Mouse (Mus musculus) limb, embryonic 12.5 days (tissue): ENCODE data around the gene Kcnip3. TPM values are rescaled to one million over a fixed set of nuclear protein-coding genes. Genes with fewer than 3 reads are reported as not detected.

Experiments used
- ATAC-seq: fragments of 200-750 bp; cut with Nextera tagmentation; 2 replicates; pipeline ENCODE4 v1.8.0; 2017; ENCODE audit warnings: low read depth, moderate TSS enrichment; ENCODE audit not compliant: insufficient number of reproducible peaks, insufficient read depth, low FRiP score, low TSS enrichment
- H3K27ac ChIP-seq: fragments of 300-500 bp; sonication (generic); 2 replicates; pipeline ENCODE4 v1.5.1; 2016; ENCODE audit warnings: mild to moderate bottlenecking, moderate library complexity
- H3K27me3 ChIP-seq: fragments of 300-500 bp; sonication (generic); 2 replicates; pipeline ENCODE4 v1.6.1; 2016; ENCODE audit warnings: mild to moderate bottlenecking, moderate library complexity
- H3K36me3 ChIP-seq: fragments of 300-500 bp; sonication (generic); 2 replicates; pipeline ENCODE4 v1.6.1; 2016; ENCODE audit warnings: mild to moderate bottlenecking, moderate library complexity
- H3K4me1 ChIP-seq: fragments of 300-500 bp; sonication (generic); replicated peaks from 2 replicates; pipeline ENCODE4 v1.6.1; 2016
- H3K4me2 ChIP-seq: fragments of 300-500 bp; sonication (generic); 2 replicates; pipeline ENCODE4 v1.6.1; 2016; ENCODE audit warnings: mild to moderate bottlenecking, moderate library complexity
- H3K4me3 ChIP-seq: fragments of 300-500 bp; sonication (generic); replicated peaks from 2 replicates; pipeline ENCODE4 v1.5.1; 2016; ENCODE audit warnings: mild to moderate bottlenecking
- H3K9ac ChIP-seq: fragments of 300-500 bp; sonication (generic); replicated peaks from 2 replicates; pipeline ENCODE4 v1.6.1; 2016; ENCODE audit warnings: mild to moderate bottlenecking, moderate library complexity
- H3K9me3 ChIP-seq: fragments of 300-500 bp; sonication (generic); 2 replicates; pipeline ENCODE4 v1.6.1; 2016; ENCODE audit warnings: mild to moderate bottlenecking, moderate library complexity
- WGBS: fragments of 180-500 bp; shearing (Covaris S2); methylation state at CpG from one replicate; pipeline ENCODE4 v1.1.7; 2016; 5-methylcytosine and 5-hydroxymethylcytosine counted together
- polyA plus RNA-seq: library from polyadenylated mRNA; unstranded; fragments of >200 nt; fragmentation: Nextera tagmentation; extraction: Ambion mirVana; gene quantifications from 2 replicates; pipeline ENCODE4 v1.2.1, GENCODE M21; 2016

Gene Kcnip3
- polyA plus RNA-seq: 1.0 and 1.4 TPM in 2 replicates

DNA sequence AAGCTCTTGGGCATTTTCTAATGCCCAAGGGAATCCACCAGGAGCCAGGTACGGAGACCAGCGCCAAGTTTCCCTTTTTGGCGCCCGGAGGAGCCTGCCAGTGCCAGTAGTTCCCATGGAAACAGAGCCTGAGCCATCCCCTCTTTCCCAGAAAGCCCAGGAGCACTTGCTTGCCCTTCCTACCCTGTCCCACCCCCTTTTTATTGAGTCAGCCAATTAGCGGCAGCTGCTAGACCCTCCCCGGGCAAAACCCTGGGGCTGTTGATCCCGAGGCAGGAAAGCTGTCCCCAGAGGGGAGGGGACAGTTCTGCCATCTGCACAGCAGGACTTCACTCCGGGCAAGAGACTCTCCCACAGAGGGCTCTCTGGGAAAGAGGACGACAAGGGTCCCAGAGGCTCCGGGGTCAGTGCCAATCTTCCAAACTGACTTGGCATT, at the start of gene Kcnip3:
TSS of gene Kcnip3 (minus strand) at position 89 of the 436 bp plus-strand sequence.
- Histone ChIP-seq H3K9me3 (no peaks in the 10 kb centered on the region), H3K4me3 (peak within 1 kb of the TSS; percentile 21), H3K27ac (no peak within 1 kb of the TSS), H3K27me3 (peaks cover 9% of the 10 kb centered on the region; the same call in 1 of the 2 replicates), H3K9ac (peak within 1 kb of the TSS; percentile 48; the same call in 1 of the 2 replicates), H3K4me1 (peaks cover 20% of the 10 kb centered on the region), H3K36me3 (no peaks in the 10 kb centered on the region), H3K4me2 (peak within 1 kb of the TSS; percentile 52)
- 1% methylated on average over 10 of the region's 10 CpGs for WGBS
- no peak; the same call in 1 of the 2 replicates for ATAC-seq

DNA sequence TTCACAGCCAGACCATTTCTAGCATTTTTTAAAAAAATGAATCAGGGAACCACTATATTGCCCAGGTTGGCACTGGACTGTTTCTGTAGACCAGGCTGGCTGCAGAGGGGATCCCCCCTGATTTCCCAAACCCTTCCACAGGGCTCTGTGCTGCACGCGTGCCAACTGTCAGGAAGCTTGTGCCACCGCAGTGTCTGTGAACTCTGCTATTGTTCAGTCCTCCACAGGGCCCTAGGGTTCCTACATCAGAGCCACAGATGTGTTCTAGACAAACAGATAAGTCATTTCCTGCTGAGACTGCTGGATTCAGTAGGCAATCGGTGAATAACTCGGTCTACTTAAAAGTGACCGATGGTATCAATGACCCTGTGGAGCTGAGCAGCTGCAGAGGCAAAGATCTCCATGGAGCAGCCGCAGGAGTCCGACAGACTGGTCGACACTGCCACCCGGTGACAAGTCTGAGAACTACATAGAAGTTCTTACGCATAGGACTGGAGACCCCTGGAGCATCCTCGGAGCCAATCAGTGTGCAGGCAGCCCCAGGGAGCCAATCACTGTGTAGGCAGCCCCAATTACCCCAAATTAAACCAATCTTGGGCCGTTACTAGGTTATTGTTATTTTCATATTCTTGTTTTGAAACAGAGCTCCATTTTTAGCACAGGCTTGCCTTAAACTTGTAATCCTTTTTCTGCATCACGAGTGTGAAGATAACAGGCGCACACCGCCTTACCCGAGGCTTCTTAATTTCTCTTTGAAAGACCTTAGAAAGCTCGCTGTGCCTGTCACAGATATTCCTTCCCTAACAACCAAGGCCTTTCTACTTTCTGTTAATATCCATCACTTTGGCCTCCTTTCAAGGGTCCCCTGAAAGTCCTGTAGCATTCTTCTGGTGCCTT, 37.4 kb upstream of the Kcnip3 start:
- Histone ChIP-seq H3K4me3 (peak overlapping the region; percentile 21; the same call in 1 of the 2 replicates), H3K4me2 (peak overlapping the region; percentile 46), H3K4me1 (no peaks in the 10 kb centered on the region), H3K36me3 (no peaks in the 10 kb centered on the region), H3K9ac (no peak overlapping the region), H3K27ac (no peak overlapping the region), H3K9me3 (no peaks in the 10 kb centered on the region), H3K27me3 (peaks cover 22% of the 10 kb centered on the region)
- ATAC-seq: peak; percentile 98
- 18% methylated on average over 18 of the region's 18 CpGs for WGBS

GRCm38 (mm10) chr2:127551078-127551477, 29.2 kb upstream of the Kcnip3 start:
- ATAC-seq: no peak
- 46% methylated on average over 5 of the region's 5 CpGs for WGBS
- H3K4me2 ChIP-seq: no peak overlapping the region

GRCm38 (mm10) chr2:127550446-127550845, 28.6 kb upstream of the Kcnip3 start:
- no peaks in the 10 kb centered on the region for H3K9me3 ChIP-seq
- H3K4me1 ChIP-seq: no peaks in the 10 kb centered on the region
- 85% methylated on average over 1 of the region's 1 CpGs for WGBS
- ATAC-seq: no peak
- no peak overlapping the region for H3K27ac ChIP-seq
- no peak overlapping the region for H3K9ac ChIP-seq
- no peaks in the 10 kb centered on the region for H3K36me3 ChIP-seq
- no peak overlapping the region for H3K4me3 ChIP-seq
- H3K27me3 ChIP-seq: peaks cover 5% of the 10 kb centered on the region; the same call in 1 of the 2 replicates
- H3K4me2 ChIP-seq: no peak overlapping the region

More at GRCm38 (mm10) chr2:127551078-127551477, 29.2 kb upstream of the Kcnip3 start:
- Histone ChIP-seq H3K9ac (no peak overlapping the region), H3K36me3 (no peaks in the 10 kb centered on the region), H3K4me3 (no peak overlapping the region), H3K27ac (no peak overlapping the region), H3K27me3 (0 out of 2 replicates have a peak, but pooled peaks cover 3% of the 10 kb centered on the region), H3K9me3 (no peaks in the 10 kb centered on the region), H3K4me1 (no peaks in the 10 kb centered on the region)

DNA sequence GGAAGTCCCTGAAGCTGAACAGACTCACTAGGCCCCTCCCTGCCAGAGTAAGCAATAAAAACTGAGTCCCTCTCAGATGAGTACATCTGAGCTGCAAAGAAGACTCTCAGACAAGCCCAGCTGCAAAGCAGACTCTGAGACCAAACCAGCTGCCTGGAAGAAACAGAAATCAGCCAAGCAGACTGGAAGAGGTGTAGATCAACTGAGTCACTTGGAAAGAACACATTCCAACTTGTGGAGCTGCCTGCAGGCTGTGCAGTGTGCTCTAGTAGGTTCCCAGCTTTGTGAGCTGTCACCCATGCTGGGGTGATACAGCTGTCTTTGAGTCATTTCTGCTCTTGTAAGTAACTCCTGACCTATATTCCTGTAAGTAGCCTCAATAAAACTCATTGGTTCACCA, 27.8 kb upstream of the Kcnip3 start:
- Histone ChIP-seq H3K4me3 (no peak overlapping the region), H3K27me3 (peaks cover 8% of the 10 kb centered on the region; the same call in 1 of the 2 replicates), H3K27ac (no peak overlapping the region), H3K9me3 (no peaks in the 10 kb centered on the region), H3K4me2 (no peak overlapping the region), H3K36me3 (no peaks in the 10 kb centered on the region), H3K4me1 (no peaks in the 10 kb centered on the region), H3K9ac (no peak overlapping the region)
- ATAC-seq: no peak

- no peaks in the 10 kb centered on the region for H3K36me3 ChIP-seq
- H3K9me3 ChIP-seq: no peaks in the 10 kb centered on the region
- H3K4me3 ChIP-seq: no peak overlapping the region
- no peaks in the 10 kb centered on the region for H3K4me1 ChIP-seq
- H3K27me3 ChIP-seq: peaks cover 19% of the 10 kb centered on the region
- 73% methylated on average over 5 of the region's 5 CpGs for WGBS
- no peak overlapping the region for H3K4me2 ChIP-seq
- no peak overlapping the region for H3K27ac ChIP-seq
- ATAC-seq: no peak
- no peak overlapping the region for H3K9ac ChIP-seq
These were observed 26.6 kb upstream of the Kcnip3 start for GRCm38 (mm10) chr2:127548342-127549074.

GRCm38 (mm10) chr2:127541697-127542096, 19.8 kb upstream of the Kcnip3 start:
- WGBS: 83% methylated on average over 2 of the region's 2 CpGs
- Histone ChIP-seq H3K27me3 (peaks cover 84% of the 10 kb centered on the region), H3K4me1 (no peaks in the 10 kb centered on the region), H3K9ac (no peak overlapping the region), H3K4me3 (no peak overlapping the region), H3K36me3 (no peaks in the 10 kb centered on the region), H3K9me3 (no peaks in the 10 kb centered on the region), H3K4me2 (no peak overlapping the region), H3K27ac (no peak overlapping the region)
- no peak for ATAC-seq

- ATAC-seq: no peak
- H3K36me3 ChIP-seq: no peaks in the 10 kb centered on the region
- peak within 1 kb of the TSS; percentile 31 for H3K4me2 ChIP-seq
- no peaks in the 10 kb centered on the region for H3K9me3 ChIP-seq
- H3K4me3 ChIP-seq: 0 out of 2 replicates have a peak within 1 kb of the TSS, but pooled peaks have one; percentile 19
- 5% methylated on average over 29 of the region's 29 CpGs for WGBS
- peaks cover 87% of the 10 kb centered on the region for H3K27me3 ChIP-seq
- no peaks in the 10 kb centered on the region for H3K4me1 ChIP-seq
- no peak within 1 kb of the TSS for H3K27ac ChIP-seq
- H3K9ac ChIP-seq: no peak within 1 kb of the TSS
These were observed 19.3 kb upstream of the Kcnip3 start, which contains the start of gene Prom2 for GRCm38 (mm10) chr2:127541185-127541584. Prom2 (minus strand) TSS chr2:127541467.

DNA sequence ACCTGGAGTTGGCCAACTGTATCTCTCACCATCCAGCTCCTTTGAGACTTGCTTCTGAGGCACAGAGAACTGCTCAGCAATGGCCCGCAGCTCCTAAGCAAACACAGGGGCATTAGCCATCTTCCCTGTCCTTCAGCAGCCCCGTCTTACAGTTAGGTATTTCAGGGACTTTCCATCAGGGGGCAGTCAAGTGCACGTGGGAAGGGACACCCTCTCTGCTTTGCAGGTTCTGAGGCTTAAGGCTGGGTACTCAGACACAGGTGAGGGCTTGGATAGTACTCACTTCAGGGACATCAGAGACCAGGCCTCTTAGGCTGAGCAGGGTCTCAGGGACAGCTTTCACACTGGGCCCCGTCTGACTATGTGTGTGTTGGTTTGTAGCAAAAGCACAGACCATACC, 17.6 kb upstream of the Kcnip3 start:
- Histone ChIP-seq H3K9me3 (no peaks in the 10 kb centered on the region), H3K4me3 (no peak overlapping the region), H3K4me2 (no peak overlapping the region), H3K36me3 (no peaks in the 10 kb centered on the region), H3K27me3 (peaks cover 81% of the 10 kb centered on the region), H3K4me1 (no peaks in the 10 kb centered on the region), H3K27ac (no peak overlapping the region), H3K9ac (no peak overlapping the region)
- 27% methylated on average over 4 of the region's 4 CpGs for WGBS
- no peak for ATAC-seq

DNA sequence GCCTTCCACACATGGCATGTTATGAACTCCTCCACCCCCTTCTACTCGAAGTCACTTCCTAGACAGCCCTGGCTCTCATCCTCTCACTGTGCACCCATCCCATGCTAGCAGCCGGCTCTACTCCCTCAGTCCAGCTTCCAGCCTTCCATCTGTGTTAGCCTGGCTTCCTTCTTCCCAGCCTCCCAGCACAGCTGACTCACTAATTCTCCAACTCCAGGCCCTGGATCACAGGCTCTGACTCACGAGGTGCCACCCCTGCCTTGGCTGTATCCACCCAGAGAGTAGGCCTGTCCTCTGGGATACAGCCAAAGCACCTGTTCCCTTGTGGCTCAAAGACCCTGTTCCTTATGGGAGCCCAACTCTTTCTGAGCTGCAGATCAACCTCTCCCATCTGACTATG, 15.7 kb upstream of the Kcnip3 start:
- 73% methylated on average over 3 of the region's 3 CpGs for WGBS
- no peak overlapping the region for H3K27ac ChIP-seq
- no peak overlapping the region for H3K4me2 ChIP-seq
- H3K27me3 ChIP-seq: peaks cover 61% of the 10 kb centered on the region
- no peak overlapping the region for H3K4me3 ChIP-seq
- H3K36me3 ChIP-seq: no peaks in the 10 kb centered on the region
- H3K9me3 ChIP-seq: no peaks in the 10 kb centered on the region
- H3K9ac ChIP-seq: no peak overlapping the region
- no peak for ATAC-seq
- H3K4me1 ChIP-seq: no peaks in the 10 kb centered on the region

DNA sequence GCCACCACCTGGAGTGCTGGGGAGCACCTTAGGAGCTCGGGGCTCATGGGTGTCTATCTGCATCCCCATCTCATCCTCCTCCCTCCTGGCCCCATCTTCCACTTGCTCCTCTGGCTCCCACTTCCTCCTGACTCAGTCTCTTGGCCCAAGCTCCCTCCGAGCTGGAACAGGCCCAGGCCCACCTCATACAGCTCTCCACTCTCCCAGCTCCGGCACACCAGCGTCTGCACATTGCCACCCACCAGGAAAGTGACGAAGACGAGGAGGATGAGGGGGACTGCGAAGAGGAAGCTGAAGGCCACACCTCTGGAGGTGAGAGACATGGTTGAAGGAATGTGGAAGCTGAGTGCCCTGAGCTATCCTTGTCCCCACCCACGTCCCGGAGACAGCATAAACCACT, 13.5 kb upstream of the Kcnip3 start:
- Histone ChIP-seq H3K4me2 (no peak overlapping the region), H3K4me3 (no peak overlapping the region), H3K9me3 (no peaks in the 10 kb centered on the region), H3K36me3 (no peaks in the 10 kb centered on the region), H3K9ac (no peak overlapping the region), H3K27ac (no peak overlapping the region), H3K27me3 (peaks cover 40% of the 10 kb centered on the region), H3K4me1 (no peaks in the 10 kb centered on the region)
- no peak for ATAC-seq
- WGBS: 78% methylated on average over 9 of the region's 9 CpGs
